In the genomic region with DNA sequence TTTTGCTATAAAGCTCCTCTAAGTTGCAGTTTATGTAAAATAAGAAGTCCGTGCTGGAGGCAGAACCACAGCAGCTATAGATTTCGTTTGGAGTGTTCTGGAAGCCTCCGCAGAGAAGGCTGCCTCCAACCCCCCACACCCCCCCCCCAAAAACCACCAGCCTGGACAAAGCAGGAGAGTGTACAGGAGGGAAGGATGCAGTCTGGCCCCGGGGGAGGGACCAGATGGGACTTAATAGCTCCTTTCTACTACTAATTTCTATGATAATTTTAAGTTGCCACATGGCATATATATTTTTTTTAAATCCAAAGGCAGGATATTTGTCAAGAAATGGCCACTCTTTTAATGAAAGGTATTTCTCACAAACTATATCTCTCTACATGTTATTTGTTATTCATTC, we compare ENCODE assay signal across 12 mouse cellular contexts.
"Had no signal": no experiment of that assay in that cellular context is flagged by ENCODE, and none has a peak within 500 bp of the region (broad histone marks: within the 10 kb centered on the region; RNA-seq: fewer than 3 reads in every experiment).

No protein-coding gene starts in this region.

- DNase-seq: retina, postnatal 1 day; right cerebral cortex, adult 18-20 months; right cerebral cortex, postnatal 14 days; right cerebral cortex, postnatal 25 days; right cerebral cortex, postnatal 4 days; spleen, adult 18-20 months; thymus, adult 18-20 months; thymus, adult 2 months; thymus, postnatal 14 days; thymus, postnatal 25 days; thymus, postnatal 36 days; thymus, postnatal 4 days had no signal
